Mouse (Mus musculus) adrenal gland, postnatal 4 days (tissue): Measurements from ENCODE around the gene Sgsm1. TPM values are rescaled to one million over a fixed set of nuclear protein-coding genes. Genes with fewer than 3 reads are reported as not detected.
"Not testable (repeated sequence)": the region's sequence is repeated elsewhere in the genome, so short reads cannot be mapped to it uniquely, and the experiment has no call there.

Experiments used
- DNase-seq, 2 experiments: peaks; one replicate each; pipeline ENCODE4 v3.0.0; 2021 to 2022; ENCODE audit warnings: low spot score in 2 of 2, mixed read lengths in 2 of 2
- long read RNA-seq, 2 experiments: library from polyadenylated mRNA; stranded (forward); transcript quantifications; one replicate each; pipeline ENCODE4 v2.0.0; 2021
- total RNA-seq, 2 experiments: library from RNA; stranded (reverse); gene quantifications; 2 replicates each; pipeline ENCODE4 v1.2.3; 2021

Gene Sgsm1
- 10 to 100 TPM; 23.0 to 24.3 TPM for total RNA-seq
- long read RNA-seq, experiment 1, full-length matches to known transcripts, result 6 of 10 reads
- long read RNA-seq, experiment 1, partial matches to known transcripts, result 1 of 10 reads
- long read RNA-seq, experiment 1, other reads (novel, unspliced or antisense), result 3 of 10 reads
- long read RNA-seq, experiment 2, full-length matches to known transcripts, result 2 of 7 reads
- long read RNA-seq, experiment 2, partial matches to known transcripts, result 1 of 7 reads
- long read RNA-seq, experiment 2, other reads (novel, unspliced or antisense), result 4 of 7 reads

- peak; percentile 25 to 36 for DNase-seq
Observed at GRCm38 (mm10) chr5:113310377-113311003, at the start of gene Sgsm1. Gene Sgsm1, minus strand, starts transcription at chr5:113310786.

- DNase-seq, result no peak
Observed at GRCm38 (mm10) chr5:113358833-113359232, 48.2 kb upstream of the Sgsm1 start.

GRCm38 (mm10) chr5:113357656-113358055 is 47.1 kb upstream of the Sgsm1 start:
- no peak for DNase-seq

DNA sequence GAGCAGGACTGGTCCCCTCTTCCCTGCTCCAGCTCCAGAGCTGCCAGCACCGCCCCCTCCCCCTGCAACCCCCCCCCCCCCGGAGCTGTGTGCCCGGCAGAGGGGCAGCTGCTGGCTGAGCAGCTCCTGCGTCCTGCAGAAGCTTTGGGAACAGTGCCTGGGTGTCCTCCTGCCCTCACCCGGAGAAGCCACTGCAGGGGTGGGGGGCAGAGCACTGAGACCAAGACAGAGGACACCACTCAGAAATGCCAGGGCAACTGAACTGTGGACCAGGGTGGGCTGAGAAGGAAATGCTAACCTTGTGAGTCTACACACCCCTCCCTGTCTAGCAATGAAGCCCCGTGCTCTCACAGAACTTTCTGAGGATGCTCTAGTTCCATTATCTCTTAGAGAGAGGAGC is 46.6 kb upstream of the Sgsm1 start, which contains the start of gene Aym1:
Aym1 (plus strand) TSS at position 109 of the 400 bp plus-strand sequence.
- DNase-seq, result no peak

- DNase-seq, result no peak
Observed at GRCm38 (mm10) chr5:113354311-113354710, 43.7 kb upstream of the Sgsm1 start.

DNA sequence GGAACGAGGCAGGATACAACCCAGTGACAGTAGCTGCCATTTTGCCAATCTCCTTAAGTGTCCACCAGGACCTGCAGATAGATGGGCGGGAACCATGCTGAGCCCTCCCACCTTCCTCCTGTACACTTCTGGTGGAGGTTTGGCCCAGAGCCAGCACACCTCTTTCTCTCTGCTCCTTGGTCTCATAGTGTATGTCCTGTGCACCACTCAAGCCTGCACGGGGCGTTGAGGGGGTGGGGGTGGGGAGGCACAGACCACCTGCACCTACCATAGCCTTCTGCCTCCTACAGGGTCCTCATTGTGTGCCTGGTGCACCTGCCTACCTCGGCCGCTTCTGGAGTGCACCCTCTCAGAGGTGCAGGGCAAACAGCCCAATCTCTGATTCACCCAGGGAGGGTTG is 42.0 kb upstream of the Sgsm1 start:
- no peak for DNase-seq

GRCm38 (mm10) chr5:113351768-113352167 is 41.2 kb upstream of the Sgsm1 start:
- DNase-seq, result no peak

DNA sequence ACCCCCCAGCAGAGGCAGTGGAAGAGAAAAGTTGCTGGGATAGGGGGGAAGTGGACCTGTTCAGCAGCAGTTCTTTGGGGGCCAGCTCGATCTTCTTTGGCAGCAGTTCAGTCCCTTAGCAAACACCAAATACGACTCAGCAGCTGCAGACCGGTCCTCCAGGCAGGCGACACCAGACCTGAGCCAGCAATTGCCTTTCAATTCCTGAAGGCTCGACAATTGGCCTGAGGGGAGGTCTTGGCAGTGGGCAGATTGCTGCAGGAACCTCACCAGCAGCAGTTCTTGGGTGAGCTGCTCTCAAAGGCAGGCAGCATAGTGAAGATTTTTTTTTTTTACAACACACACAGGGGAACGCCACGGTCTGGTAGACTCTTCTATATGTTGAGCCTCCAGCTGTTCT is 39.2 kb upstream of the Sgsm1 start:
- no peak for DNase-seq

DNA sequence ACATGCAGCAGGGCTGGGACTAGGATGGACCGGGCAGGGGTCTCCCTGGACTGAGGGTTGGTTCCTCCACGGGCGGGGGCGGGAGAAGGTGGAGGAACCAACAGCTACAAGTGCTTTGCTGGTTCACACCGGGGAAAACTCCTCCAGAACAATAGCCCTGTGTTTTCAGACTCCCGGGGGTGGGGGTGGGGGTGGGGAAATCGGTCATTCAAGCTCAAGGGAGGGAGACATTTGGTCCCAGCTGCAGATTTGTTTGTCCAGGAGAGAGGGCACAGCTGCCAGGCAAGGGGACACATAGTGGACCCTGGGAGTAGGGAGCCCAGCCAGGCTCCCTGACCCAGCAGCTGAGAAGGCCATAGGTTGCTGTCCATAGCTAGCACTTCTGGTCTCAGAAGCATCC is 38.6 kb upstream of the Sgsm1 start:
- no peak for DNase-seq

GRCm38 (mm10) chr5:113348597-113348996 is 38.0 kb upstream of the Sgsm1 start:
- DNase-seq, result no peak

DNA sequence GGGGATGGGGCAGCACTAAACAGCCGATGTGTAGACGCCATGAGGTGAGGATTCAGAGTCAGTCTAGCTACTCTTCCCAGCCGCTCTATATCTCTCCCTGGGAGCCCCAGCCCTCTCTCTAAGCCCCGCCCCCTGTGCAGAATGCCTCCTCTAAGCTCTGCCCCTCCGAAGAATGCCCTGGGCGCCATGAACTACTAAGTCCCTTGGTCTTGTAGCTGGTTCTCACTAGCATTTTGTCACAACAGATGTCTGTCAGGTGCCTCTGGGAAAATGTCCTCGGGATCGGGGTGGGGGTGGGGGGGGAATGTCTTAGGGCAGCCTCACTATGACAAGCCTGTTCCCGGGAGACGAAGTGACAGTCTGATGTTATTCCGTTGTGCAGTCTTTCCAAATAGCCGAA is 37.0 kb upstream of the Sgsm1 start:
- DNase-seq, result no peak

GRCm38 (mm10) chr5:113346651-113347050 is 36.1 kb upstream of the Sgsm1 start:
- DNase-seq, result not testable (repeated sequence)

DNA sequence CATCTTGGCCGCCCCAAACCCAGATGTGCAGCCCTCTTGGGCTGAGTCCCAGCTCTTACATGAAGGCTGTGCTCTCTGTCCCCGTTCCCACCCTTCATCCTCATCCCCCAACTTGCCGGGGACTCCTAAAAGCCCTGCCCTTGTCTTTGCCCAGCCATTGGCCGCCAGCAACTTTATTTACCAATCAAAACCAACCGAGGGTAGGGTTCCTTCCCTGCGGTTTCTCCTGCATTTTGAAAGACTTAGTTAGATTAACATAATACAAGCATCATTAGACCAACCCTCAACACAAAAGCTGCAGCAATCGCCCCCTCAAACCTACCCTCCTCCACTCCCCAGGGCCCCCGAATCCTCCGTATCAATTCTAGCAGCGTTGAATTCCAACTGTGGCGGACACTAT is 35.2 kb upstream of the Sgsm1 start:
- no peak for DNase-seq

- no peak for DNase-seq
Observed at GRCm38 (mm10) chr5:113344635-113345386, 34.2 kb upstream of the Sgsm1 start.

- DNase-seq, result no peak
Observed at GRCm38 (mm10) chr5:113336281-113336680, 25.7 kb upstream of the Sgsm1 start.

GRCm38 (mm10) chr5:113335732-113336131 is 25.1 kb upstream of the Sgsm1 start:
- no peak for DNase-seq

DNA sequence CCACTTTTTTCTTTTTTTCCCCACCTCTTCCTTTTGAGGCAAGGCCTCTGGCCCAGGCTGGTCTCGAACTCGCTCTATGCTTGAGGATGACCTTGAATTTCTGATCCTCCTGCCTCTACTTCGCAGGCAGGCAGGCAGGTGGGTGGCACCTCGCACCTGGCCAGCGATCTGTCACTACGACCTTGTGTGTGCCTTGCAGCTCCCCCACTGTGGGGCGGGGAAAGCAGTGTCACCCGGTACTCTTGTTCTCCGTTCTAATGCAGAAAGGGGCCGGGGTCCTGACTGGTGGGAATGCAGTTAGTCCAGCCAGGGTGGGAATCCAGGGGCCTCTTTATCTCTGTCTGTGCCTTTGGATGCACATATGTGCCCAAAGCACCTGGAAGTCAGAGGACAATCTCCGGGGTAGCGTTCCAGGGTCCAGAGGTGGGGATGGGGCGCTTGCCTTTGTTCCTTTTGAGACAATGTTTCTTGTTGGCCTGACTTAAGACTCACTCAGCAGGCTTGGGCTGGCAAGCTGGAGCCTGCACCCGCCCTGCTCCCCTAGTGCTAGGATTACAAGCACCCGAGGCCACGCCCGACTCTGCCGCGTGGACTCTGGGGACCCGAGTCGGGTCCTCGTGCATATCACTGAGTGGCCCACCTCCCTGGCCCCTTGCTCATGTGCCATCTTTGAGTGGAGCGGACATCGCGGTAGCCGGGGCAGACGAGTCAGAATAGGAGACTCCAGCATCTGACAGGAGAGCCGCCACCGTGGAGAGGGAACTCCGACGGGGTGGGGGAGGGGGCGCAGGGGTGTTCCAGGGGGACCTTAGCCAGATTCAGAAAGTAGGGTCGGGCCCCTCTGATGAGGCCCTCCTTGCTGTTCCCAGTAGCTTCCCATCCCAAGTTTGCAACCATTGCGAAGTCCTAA is 24.3 kb upstream of the Sgsm1 start:
- DNase-seq, result no peak

GRCm38 (mm10) chr5:113332899-113333298 is 22.3 kb upstream of the Sgsm1 start:
- no peak for DNase-seq

DNA sequence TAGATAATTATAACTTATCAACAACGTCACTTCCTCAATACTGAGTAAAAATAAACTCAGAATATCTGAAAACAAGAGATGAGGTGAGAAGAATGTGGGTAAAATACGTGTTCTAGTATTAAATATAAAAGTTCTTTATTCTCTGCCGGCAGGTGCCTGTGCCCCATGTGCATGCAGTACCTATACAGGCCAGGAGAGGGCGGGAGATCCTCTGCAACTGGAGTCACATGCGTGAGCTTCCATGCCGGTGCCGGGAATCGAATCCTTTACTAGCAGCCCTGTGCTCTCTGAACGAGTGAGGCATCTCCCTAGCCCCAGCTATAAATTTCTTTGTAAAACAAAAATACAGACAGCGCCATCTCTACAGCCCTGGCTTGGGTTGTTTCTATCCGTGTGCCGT is 21.7 kb upstream of the Sgsm1 start:
- no peak for DNase-seq

DNA sequence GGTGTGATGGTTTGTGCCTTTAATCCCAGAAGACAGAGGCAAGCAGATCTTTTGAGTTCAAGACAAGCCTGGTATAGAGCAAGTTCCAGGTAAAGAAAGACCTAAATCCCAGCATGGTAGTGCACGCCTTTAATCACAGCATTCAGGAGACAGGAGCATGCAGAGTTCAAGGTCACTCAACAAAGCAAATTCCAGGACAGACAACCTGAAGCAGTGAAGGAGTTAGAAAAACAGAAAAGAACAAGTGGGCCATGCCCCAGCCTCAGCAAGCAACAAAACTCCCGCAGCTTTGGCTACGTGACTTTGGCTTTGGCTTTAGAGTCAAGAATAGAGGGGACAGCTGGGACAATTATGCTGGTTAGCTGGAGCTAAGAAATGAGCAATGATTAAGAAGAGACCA is 19.6 kb upstream of the Sgsm1 start:
- DNase-seq, result no peak

- DNase-seq, result no peak
Observed at GRCm38 (mm10) chr5:113329463-113329862, 18.9 kb upstream of the Sgsm1 start.
